Mouse (Mus musculus) heart, adult 2 months (tissue): Measurements from ENCODE around the gene D2hgdh. TPM values are rescaled to one million over a fixed set of nuclear protein-coding genes. Genes with fewer than 3 reads are reported as not detected.
"Not testable (repeated sequence)": the region's sequence is repeated elsewhere in the genome, so short reads cannot be mapped to it uniquely, and the experiment has no call there.

Experiments
- DNase-seq, 2 experiments: peaks; one replicate each; pipeline ENCODE4 v3.0.0; 2021
- H3K27ac ChIP-seq: fragments of 200-600 bp; 2 replicates; pipeline ENCODE4 v1.8.1; 2022
- H3K27me3 ChIP-seq: fragments of 200-500 bp; 2 replicates; pipeline ENCODE4 v1.6.1; 2012; ENCODE audit warnings: mild to moderate bottlenecking, low read length, inconsistent platforms, mixed read lengths; ENCODE audit not compliant: control insufficient read depth, insufficient read depth
- H3K36me3 ChIP-seq: fragments of 200-500 bp; 2 replicates; pipeline ENCODE4 v1.6.1; 2012; ENCODE audit warnings: low read length, inconsistent platforms; ENCODE audit not compliant: control insufficient read depth, insufficient read depth
- H3K4me1 ChIP-seq: fragments of 200-500 bp; 2 replicates; pipeline ENCODE4 v1.6.1; 2011; ENCODE audit warnings: low read length; ENCODE audit not compliant: control insufficient read depth, insufficient read depth
- H3K4me3 ChIP-seq: fragments of 200-600 bp; 2 replicates; pipeline ENCODE4 v1.8.1; 2022
- H3K79me2 ChIP-seq: fragments of 200-500 bp; replicated peaks from 2 replicates; pipeline ENCODE4 v1.6.1; 2012; ENCODE audit warnings: mild to moderate bottlenecking, inconsistent platforms, low read length, moderate library complexity, mixed read lengths; ENCODE audit not compliant: control insufficient read depth, insufficient read depth
- H3K9ac ChIP-seq: fragments of 200-500 bp; 2 replicates; pipeline ENCODE4 v1.6.1; 2012; ENCODE audit warnings: low read depth, mild to moderate bottlenecking, control low read depth, inconsistent platforms, low read length, mixed read lengths
- CTCF ChIP-seq: fragments of 200-600 bp; IDR thresholded peaks from 2 replicates; pipeline ENCODE4 v1.8.1; 2022; ENCODE audit warnings: antibody characterized with exemption, mild to moderate bottlenecking, moderate library complexity
- EP300 ChIP-seq: fragments of 200-500 bp; IDR thresholded peaks from 2 replicates; pipeline ENCODE4 v1.6.1; 2011; ENCODE audit warnings: low read depth, low read length, control low read depth; ENCODE audit not compliant: insufficient read depth
- POLR2A ChIP-seq: fragments of 200-500 bp; IDR thresholded peaks from 2 replicates; pipeline ENCODE4 v1.6.1; 2011; ENCODE audit warnings: mild to moderate bottlenecking, low read depth, low read length, control low read depth; ENCODE audit not compliant: insufficient read depth
- WGBS: fragments of 180-500 bp; shearing (Covaris S2); methylation state at CpG from one replicate; pipeline ENCODE4 v1.1.7; 2018; 5-methylcytosine and 5-hydroxymethylcytosine counted together
- intact Hi-C: fragments of 180-260 bp; cut with DNase I; formaldehyde crosslinking; loops from one replicate; pipeline ENCODE4 v1.15.1; 2025
- polyA plus RNA-seq: library from polyadenylated mRNA; depleted of rRNA; stranded (reverse); fragments of >200 nt; gene quantifications from 2 replicates; pipeline ENCODE4 v1.2.3, GENCODE M21; 2012
- total RNA-seq, 2 experiments: library from RNA; stranded (reverse); gene quantifications; 2 replicates each; pipeline ENCODE4 v1.2.3; 2021

Gene D2hgdh
- total and polyA plus RNA-seq, 3 experiments = 32.3 to 64.1 (median 35.1) TPM

GRCm38 (mm10) chr1:93857370-93857769 lies 32.7 kb downstream of the D2hgdh start:
- H3K9ac ChIP-seq = no peak overlapping the region
- no peaks in the 10 kb centered on the region for H3K27me3 ChIP-seq
- WGBS = 64% methylated on average over 6 of the region's 6 CpGs
- no peaks in the 10 kb centered on the region for H3K36me3 ChIP-seq
- H3K4me3 ChIP-seq = no peak overlapping the region
- H3K27ac ChIP-seq = no peak overlapping the region
- DNase-seq = no peak
- intact Hi-C loops = loop anchor here (10.0 kb wide), 1 partner anchor 137 kb away; the partner anchor contains the start of gene Gal3st2c
- no peaks in the 10 kb centered on the region for H3K4me1 ChIP-seq
- TF ChIP-seq EP300 (no peak), CTCF (no peak), POLR2A (no peak)
- H3K79me2 ChIP-seq = no peaks in the 10 kb centered on the region

GRCm38 (mm10) chr1:93857991-93858390 lies 33.3 kb downstream of the D2hgdh start:
- Histone ChIP-seq H3K4me3 (no peak overlapping the region), H3K27ac (no peak overlapping the region), H3K9ac (no peak overlapping the region), H3K27me3 (no peaks in the 10 kb centered on the region), H3K36me3 (no peaks in the 10 kb centered on the region), H3K4me1 (no peaks in the 10 kb centered on the region), H3K79me2 (no peaks in the 10 kb centered on the region)
- no peak for DNase-seq
- intact Hi-C loops = loop anchor here (10.0 kb wide), 1 partner anchor 137 kb away; the partner anchor contains the start of gene Gal3st2c
- TF ChIP-seq CTCF = no peak
- no peak for TF ChIP-seq EP300
- no peak for TF ChIP-seq POLR2A
- 82% methylated on average over 3 of the region's 3 CpGs for WGBS

DNA sequence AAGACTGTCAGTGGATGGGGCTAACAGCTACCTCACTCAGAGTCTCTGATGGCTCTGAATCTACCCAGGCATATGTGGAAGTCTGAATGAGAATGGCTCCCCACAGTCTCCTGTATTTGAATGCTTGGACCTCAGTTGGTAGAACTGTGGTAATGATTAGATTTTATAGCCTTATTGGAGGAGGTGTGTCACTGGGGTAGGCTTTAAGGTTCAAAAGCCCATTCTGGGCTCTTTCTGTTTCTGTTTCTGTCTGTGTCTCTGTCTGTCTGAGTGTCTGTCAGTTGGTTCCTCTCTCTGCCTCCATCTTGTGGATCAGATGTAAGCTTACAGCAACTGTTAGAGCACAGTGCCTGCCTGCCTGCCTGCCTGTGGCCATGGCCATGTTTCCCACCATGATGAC lies 34.9 kb downstream of the D2hgdh start:
- no peak for DNase-seq
- TF ChIP-seq POLR2A (no peak), CTCF (no peak), EP300 (no peak)
- no peak overlapping the region for H3K27ac ChIP-seq
- H3K4me1 ChIP-seq = no peaks in the 10 kb centered on the region
- H3K9ac ChIP-seq = no peak overlapping the region
- intact Hi-C loops = loop anchor here (10.0 kb wide), 1 partner anchor 135 kb away; the partner anchor contains the start of gene Gal3st2c
- no peaks in the 10 kb centered on the region for H3K36me3 ChIP-seq
- H3K79me2 ChIP-seq = no peaks in the 10 kb centered on the region
- H3K27me3 ChIP-seq = no peaks in the 10 kb centered on the region
- no peak overlapping the region for H3K4me3 ChIP-seq

- H3K4me3 ChIP-seq, H3K27me3 ChIP-seq, H3K79me2 ChIP-seq, H3K9ac ChIP-seq, H3K27ac ChIP-seq, DNase-seq, intact Hi-C loops, H3K36me3 ChIP-seq, H3K4me1 ChIP-seq: not testable (repeated sequence)
- WGBS = 54% methylated on average over 2 of the region's 2 CpGs
Observed at GRCm38 (mm10) chr1:93861048-93861447, 36.3 kb downstream of the D2hgdh start, which contains the start of gene Gal3st2. Gene Gal3st2, plus strand, starts transcription at chr1:93861306.

- H3K9ac ChIP-seq, H3K4me3 ChIP-seq, H3K4me1 ChIP-seq, H3K36me3 ChIP-seq, H3K27ac ChIP-seq, H3K27me3 ChIP-seq, H3K79me2 ChIP-seq, intact Hi-C loops, DNase-seq: not testable (repeated sequence)
- 23% methylated on average over 1 of the region's 1 CpGs for WGBS
Observed at GRCm38 (mm10) chr1:93871594-93872105, 46.9 kb downstream of the D2hgdh start.

DNA sequence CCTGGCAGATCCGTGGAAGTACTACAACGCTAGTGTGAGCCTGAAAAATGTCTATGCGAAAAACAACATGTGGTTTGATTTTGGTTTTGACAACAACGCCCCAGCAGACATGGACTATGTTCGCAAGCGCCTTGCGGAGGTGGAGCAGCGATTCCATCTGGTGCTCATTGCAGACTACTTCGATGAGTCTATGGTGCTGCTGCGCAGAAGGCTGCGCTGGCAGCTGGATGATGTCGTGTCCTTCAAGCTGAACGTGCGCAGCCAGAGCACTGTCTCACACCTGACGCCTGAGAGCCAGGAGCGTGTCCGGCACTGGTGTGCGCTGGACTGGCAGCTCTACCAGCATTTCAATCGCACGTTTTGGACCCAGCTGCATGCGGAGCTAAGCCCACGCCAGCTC lies 49.7 kb downstream of the D2hgdh start:
- H3K4me1 ChIP-seq, DNase-seq, H3K4me3 ChIP-seq, H3K27ac ChIP-seq, H3K27me3 ChIP-seq, H3K79me2 ChIP-seq, H3K36me3 ChIP-seq, H3K9ac ChIP-seq, intact Hi-C loops: not testable (repeated sequence)
- 94% methylated on average over 13 of the region's 22 CpGs for WGBS

GRCm38 (mm10) chr1:93881778-93882177 lies 57.1 kb downstream of the D2hgdh start:
- WGBS = no CpG with 5 or more reads among the region's 11 CpGs
- H3K27me3 ChIP-seq, H3K79me2 ChIP-seq, H3K4me3 ChIP-seq, DNase-seq, intact Hi-C loops, H3K36me3 ChIP-seq, H3K4me1 ChIP-seq, H3K27ac ChIP-seq, H3K9ac ChIP-seq: not testable (repeated sequence)
